Mouse (Mus musculus) stomach, embryonic 16.5 days (tissue): ENCODE measurements around the gene Tmem198b. TPM values are rescaled to one million over a fixed set of nuclear protein-coding genes. Genes with fewer than 3 reads are reported as not detected.

Source experiments
- polyA plus RNA-seq: library from polyadenylated mRNA; unstranded; fragments of >200 nt; fragmentation: Nextera tagmentation; extraction: Ambion mirVana; gene quantifications from 2 replicates; pipeline ENCODE4 v1.2.1, GENCODE M21; 2015

Tmem198b gene
- polyA plus RNA-seq, 1 experiment from 2014 or later, result 17.3 TPM

Other genes with a start within 250 kb of the Tmem198b start
- 198 and 206 TPM in 2 replicates for gene Pa2g4, start 238.4 kb downstream of the Tmem198b start, polyA plus RNA-seq
- 32.0 and 38.0 TPM in 2 replicates for gene Erbb3, start 214.7 kb downstream of the Tmem198b start, polyA plus RNA-seq
- 553 and 704 TPM in 2 replicates for gene Rps26, start 177.6 kb downstream of the Tmem198b start, polyA plus RNA-seq
- 2.1 and 2.5 TPM in 2 replicates for gene Ikzf4, start 158.4 kb downstream of the Tmem198b start, polyA plus RNA-seq
- 17.7 and 24.4 TPM in 2 replicates for gene Suox, start 130.3 kb downstream of the Tmem198b start, polyA plus RNA-seq
- 85.1 and 87.8 TPM in 2 replicates for gene Rab5b, start 108.1 kb downstream of the Tmem198b start, polyA plus RNA-seq
- 1.6 and 3.0 TPM in 2 replicates for gene Pmel, start 100.2 kb downstream of the Tmem198b start, polyA plus RNA-seq
- 76.7 and 81.2 TPM in 2 replicates for gene Cdk2, start 99.3 kb downstream of the Tmem198b start, polyA plus RNA-seq
- 28.2 and 36.1 TPM in 2 replicates for gene Dgka, start 59.5 kb downstream of the Tmem198b start, polyA plus RNA-seq
- gene Pym1, start 56.5 kb downstream of the Tmem198b start, polyA plus RNA-seq, result 35.0 and 36.2 TPM in 2 replicates
- 2.2 and 3.5 TPM in 2 replicates for gene Mmp19, start 13.5 kb downstream of the Tmem198b start, polyA plus RNA-seq
- 54.1 and 59.5 TPM in 2 replicates for gene Dnajc14, start 308 bp downstream of the Tmem198b start, polyA plus RNA-seq
- gene Sarnp, start 13.0 kb upstream of the Tmem198b start, polyA plus RNA-seq, result 161 and 184 TPM in 2 replicates
- gene Ormdl2, start 17.3 kb upstream of the Tmem198b start, polyA plus RNA-seq, result 84.9 and 103 TPM in 2 replicates
- gene Gdf11, start 87.3 kb upstream of the Tmem198b start, polyA plus RNA-seq, result 2.8 and 2.9 TPM in 2 replicates
- 756 and 798 TPM in 2 replicates for gene Cd63, start 96.6 kb upstream of the Tmem198b start, polyA plus RNA-seq
- gene Rdh5, start 118.5 kb upstream of the Tmem198b start, polyA plus RNA-seq, result 16.6 and 18.7 TPM in 2 replicates
- gene Bloc1s1, start 119.7 kb upstream of the Tmem198b start, polyA plus RNA-seq, result 194 and 206 TPM in 2 replicates
- 7.9 and 12.4 TPM in 2 replicates for gene Itga7, start 129.4 kb upstream of the Tmem198b start, polyA plus RNA-seq
- gene Mettl7b, start 156.6 kb upstream of the Tmem198b start, polyA plus RNA-seq, result 3.4 and 3.6 TPM in 2 replicates
- gene Olfr9, start 185.1 kb upstream of the Tmem198b start, polyA plus RNA-seq, result not detected in 2 replicates
- not detected in 2 replicates for gene Olfr763, start 206.4 kb upstream of the Tmem198b start, polyA plus RNA-seq
- gene Olfr764-ps1, start 235.5 kb upstream of the Tmem198b start, polyA plus RNA-seq, result not detected in 2 replicates
- gene Olfr765, start 245.6 kb upstream of the Tmem198b start, polyA plus RNA-seq, result not detected in 2 replicates